Mouse (Mus musculus) T-helper 17 cell (primary cell): ENCODE measurements at regions not wholly inside any gene's neighbourhood (a gene's known extent, or its start where the extent isn't known, plus 50 kb on each side); places are given as distances from the start of the nearest gene placed in this dataset.

Source experiments
- in situ Hi-C, 2 experiments: fragments of 300-600 bp; cut with MboI, MseI; formaldehyde crosslinking; loops; 1 replicate in 1 of 2; 2 replicates in 1 of 2; pipeline ENCODE4 v1.15.1; 2025; ENCODE audit warnings: high pct_unique_total_duplicates in 2 of 2

DNA sequence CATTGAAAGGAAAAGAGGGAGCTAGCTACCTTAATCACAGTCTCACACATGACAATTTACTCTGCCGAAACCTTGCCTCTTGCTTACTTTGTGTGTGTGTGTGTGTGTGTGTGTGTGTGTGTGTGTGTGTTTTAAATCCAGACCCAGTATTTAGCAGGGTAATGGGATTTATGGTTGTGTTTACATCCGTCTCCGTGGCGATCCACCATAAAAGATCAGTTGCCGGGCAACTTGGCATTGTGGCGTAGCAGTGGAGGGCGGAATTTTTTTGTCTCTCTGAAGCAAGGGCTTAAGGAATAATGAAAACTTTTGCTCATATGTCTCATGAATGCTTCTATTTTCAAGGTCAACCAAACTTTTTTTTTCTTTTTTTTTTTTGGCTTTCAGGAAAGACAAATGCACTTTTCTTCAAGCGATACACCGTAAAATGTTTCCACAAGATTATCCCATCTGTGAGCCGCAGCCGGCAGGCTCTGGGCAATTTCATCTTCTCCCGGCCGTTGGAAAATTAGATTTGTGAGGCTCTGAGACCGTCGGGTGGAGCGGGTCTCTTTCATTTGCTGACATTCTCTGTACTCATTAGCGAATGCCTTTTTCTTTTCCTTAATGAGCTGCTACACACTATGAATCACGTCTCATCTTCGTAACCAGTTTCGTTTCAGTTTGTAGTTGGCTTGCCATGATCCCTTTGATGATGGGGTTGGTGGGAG, 53.9 kb upstream of the Ptch1 start:
- in situ Hi-C loops = no loop called here

GRCm38 (mm10) chr13:63627894-63628287, 54.5 kb upstream of the Ptch1 start:
- in situ Hi-C loops = no loop called here

DNA sequence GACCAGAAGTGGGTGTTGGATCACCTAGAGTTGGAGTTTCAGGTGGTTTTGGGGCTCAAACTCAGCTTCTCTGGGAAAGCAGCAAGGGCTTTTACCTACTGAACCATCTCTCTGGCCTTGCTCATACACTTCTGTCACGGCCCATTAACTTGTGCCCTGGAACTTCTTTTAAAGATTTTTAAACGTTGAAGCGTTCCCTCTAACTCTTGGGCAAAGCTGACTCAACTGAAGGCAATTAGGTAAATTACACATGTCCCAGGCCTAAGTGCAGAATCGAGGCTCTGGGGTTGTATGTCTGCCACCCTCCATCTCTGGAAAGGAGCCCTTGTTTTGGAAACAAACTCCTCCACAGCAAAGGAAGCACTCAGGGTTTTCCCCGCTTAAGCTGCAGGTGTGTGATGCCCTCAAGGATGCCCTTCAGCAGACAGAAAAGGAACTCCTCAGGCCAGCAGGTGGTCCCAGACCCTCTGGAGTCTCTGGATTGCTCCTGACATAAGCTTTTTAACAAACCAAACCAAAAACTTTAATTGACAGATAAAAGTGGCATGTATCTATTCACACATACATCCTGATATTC, 58.5 kb upstream of the Ptch1 start:
- in situ Hi-C loops = no loop called here

GRCm38 (mm10) chr13:63634294-63634693, 60.9 kb upstream of the Ptch1 start:
- in situ Hi-C loops = no loop called here

DNA sequence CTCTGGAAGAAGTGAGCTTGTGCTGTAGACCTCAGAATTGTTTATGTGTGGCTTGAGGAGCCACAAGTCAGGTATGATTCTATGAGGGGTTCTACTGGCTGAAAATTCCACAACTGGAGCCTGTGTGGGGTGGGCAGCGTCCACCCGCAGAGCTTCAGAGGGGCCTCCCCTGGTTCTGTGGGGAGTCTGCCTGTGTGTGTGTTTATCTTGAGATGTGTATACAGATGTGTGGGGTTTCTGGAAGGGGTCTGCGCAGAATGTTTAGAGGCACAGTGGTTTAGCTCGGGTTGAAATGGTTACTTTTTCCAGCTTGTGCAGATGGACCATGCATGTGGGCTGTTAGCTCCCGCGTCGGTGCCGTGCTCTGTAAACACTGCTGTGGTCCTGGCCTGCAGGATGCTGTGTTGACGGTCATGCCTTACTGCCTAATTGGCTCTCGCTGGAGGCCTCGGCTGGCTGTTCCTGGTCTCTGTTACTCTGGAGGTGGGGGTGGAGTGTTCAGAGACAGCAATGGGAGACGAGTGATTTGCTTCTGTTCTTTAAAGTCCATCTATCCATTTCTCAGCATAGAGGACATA, 68.3 kb upstream of the Ptch1 start:
- in situ Hi-C loops = no loop called here

DNA sequence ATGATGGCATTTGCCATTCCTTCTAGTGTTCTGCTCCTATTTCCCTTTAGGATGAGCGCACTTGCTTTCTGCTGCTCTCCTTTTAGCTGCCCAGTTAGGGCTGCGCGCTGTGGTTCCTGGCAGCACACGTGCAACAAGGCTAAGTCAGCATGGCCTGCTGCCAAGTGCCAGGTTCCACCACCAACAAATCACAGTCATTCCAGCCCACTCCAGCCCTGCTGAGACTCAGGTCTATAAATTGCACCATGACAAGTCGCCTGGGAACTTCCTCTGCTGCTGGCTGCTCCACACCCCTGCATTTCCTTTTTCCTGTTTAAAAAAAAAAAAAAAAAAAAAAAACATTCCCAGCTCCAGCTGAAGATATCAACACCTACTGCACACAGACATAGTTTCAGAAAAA, 69.2 kb upstream of the Ptch1 start:
- in situ Hi-C loops = no loop called here

- in situ Hi-C loops = no loop called here
These were observed 70.0 kb upstream of the Ptch1 start for GRCm38 (mm10) chr13:63643394-63643793.

- in situ Hi-C loops = no loop called here
These were observed 70.9 kb upstream of the Ptch1 start for GRCm38 (mm10) chr13:63644308-63644707.

GRCm38 (mm10) chr13:63649058-63649647, 75.8 kb upstream of the Ptch1 start:
- in situ Hi-C loops = no loop called here

DNA sequence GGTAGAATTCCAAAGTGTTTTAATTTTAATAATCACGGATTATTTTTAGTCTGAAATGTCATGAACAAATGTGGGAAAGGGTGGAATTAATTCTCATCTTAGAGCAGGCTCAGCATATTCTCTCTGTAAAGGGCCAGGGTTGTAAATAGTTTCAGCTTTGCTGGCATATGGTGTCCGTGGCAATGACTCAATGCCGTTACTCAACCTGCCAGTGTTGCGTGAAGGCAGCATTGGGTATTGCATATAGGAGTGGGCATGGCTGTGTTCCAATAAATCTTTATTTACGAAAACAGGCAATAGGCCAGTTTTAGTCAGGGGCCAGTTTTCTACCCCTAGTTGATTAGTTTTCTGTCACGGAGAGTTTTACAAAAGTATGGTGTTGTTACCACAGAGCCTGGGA, 81.1 kb upstream of the Ptch1 start:
- in situ Hi-C loops = no loop called here

GRCm38 (mm10) chr13:63657115-63657514, 83.7 kb upstream of the Ptch1 start:
- in situ Hi-C loops = no loop called here

DNA sequence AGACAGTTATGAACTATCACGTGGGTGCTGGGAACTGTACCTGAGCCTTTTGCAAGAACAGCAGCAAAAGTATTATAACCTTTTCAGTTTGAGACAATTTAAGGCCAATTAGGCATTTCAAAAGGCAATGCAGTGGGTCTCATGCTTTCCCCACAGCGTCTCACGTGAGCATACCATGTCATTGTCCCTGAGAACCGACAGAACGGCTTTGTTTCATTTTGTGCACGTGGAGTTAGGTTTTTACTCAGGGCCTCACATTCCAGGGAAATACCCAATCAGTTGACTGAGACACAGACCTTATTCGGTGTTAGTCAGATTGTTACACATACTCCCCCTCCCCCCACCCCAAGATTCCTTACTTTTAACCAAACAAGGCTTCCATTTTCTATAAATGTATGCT, 86.0 kb upstream of the Ptch1 start:
- in situ Hi-C loops = no loop called here

DNA sequence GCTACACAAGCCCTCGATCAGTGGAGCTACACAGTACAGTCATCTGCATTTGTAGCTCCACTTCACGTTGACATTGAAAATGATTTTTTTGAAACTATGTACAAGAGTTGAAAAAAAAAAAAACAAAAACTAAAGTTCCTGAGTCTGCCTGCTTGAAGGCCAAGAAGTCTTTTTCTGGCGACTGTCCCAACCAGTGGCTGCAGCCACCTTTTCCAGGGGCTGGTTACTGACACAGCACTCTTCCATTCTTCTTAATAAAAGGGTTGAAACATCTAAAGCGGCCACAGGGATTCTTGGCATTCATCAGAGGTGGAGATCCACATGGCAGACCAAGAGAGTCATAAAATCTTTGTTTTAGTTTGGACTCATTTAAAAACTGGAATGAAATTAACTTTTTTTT, 87.0 kb upstream of the Ptch1 start:
- in situ Hi-C loops = no loop called here

DNA sequence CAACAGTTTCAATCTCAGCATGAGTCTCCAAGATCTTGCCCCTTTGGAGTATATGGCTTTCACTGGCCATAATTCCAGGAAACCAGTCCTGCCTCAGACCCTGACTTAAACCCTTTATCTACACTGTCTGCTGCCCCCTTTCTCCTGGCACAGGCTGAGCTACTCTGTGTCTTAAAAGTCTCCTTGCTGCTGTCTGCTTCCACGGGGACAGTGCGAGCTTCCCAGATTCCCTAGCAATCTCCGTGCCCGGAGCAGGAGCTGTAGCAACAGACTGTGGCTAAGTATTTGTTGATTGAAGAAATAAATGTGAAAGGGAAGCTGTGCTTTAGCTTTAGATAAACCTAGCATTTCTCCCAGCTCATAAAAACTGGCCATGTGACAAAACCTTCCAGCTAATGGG, 95.2 kb upstream of the Ptch1 start:
- in situ Hi-C loops = no loop called here

DNA sequence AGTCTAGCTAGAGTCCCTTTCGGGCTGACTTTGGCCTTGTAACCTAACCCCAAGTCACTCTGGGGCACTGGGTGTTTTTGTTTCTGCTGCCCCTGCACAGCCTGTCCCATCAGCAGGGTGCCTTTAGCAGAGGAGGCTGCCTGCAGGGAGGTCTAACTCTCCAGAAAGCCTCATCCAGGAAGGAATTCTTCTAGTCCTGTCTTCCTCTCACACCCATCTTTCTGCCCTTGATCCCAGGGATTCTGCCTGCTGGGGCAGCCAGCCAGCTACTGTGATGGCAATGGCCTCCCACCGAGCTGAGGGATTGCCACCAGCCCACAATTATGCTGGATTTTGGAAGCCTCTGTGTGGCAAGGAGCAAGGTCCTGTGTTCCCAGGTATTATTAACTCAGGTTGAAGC, 95.6 kb upstream of the Ptch1 start:
- in situ Hi-C loops = no loop called here

DNA sequence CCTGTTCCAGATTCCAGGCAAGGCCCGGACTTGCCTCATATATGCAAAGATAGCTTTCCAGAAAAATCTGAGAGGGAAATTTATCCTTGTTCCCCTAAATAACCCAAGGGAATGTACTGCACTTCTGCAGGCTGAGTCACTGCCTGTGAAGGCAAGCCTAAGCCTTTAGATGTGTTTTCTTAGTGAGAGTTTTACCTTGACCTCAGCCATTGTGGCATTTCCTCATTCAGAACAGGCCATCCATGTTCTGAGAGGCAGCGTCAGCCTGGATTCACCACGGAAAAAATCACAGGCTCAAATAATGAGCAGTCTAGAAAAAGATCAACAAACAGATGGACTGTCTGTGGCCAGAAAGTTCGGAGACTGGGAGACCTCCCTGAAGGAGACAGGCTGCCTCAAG, 99.0 kb upstream of the Ptch1 start:
- in situ Hi-C loops = no loop called here

GRCm38 (mm10) chr13:63677696-63678095, 104.3 kb upstream of the Ptch1 start:
- in situ Hi-C loops = no loop called here

GRCm38 (mm10) chr13:63678265-63679260, 105.2 kb upstream of the Ptch1 start:
- in situ Hi-C loops = no loop called here

GRCm38 (mm10) chr13:63682341-63682740, 108.9 kb upstream of the Ptch1 start:
- in situ Hi-C loops = no loop called here

DNA sequence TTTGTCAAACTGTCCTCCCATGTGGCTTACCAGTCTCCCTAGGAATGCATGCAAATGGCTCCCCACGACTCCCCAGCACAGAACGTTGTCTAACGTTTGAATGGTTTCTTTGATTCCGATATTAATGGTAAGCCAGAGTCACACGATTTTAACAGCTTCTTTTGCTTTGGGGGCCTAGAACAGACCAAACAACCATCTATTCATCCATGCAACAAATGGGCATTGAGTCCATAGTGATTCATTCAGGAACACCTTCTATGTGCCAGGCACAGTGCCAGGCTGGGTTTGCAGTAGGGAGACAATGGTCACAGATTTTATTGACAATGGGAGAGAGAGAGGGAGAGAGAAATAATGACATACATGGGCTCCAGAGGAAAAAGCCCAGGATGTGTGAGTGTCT, 118.6 kb upstream of the Ptch1 start:
- in situ Hi-C loops = loop anchor here in 1 of 2 experiments (10.0 kb wide), 1 partner anchor 343 kb away; no protein-coding TSS in a partner anchor

DNA sequence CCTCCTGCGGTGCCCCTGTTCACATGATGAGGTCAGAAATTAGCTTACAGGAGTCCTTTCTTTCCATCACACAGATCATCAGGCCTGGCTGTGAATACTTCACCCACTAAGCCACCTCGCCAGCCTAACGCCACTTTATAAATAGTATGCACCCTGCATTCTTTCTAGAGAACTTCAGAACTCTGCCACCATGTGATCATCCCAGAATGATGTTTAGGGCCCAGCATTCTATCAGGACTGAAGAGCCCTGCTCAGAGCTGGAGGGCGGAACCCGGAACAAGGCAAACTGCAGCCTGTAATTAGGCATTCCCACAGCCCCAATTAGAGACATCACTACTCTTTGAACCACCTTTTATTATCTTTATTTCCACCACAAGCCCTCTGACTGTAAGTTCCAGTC, 120.2 kb upstream of the Ptch1 start:
- in situ Hi-C loops = loop anchor here in 1 of 2 experiments (10.0 kb wide), 1 partner anchor 341 kb away; no protein-coding TSS in a partner anchor
